ENCODE assay signal across 16 mouse cellular contexts in the genomic region with DNA sequence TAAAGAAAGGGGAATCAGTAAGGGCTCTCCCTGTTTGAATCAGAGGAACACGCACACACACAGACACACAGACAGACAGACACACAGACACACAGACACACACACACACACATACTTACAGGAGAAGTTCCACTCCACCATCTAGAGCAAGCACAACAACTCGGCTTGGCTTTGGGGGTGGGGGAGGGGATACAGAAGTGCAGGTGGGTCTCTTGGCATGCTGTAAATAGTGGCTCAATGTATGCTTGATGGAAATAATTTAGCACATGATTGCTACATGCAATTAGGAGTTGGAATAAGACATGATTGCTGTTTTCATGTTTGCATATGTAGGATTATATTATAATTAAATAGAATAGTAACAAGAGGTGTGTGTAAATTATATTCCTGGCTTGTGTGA.
DNase-seq lines count a peak whose midpoint lies in the region; ATAC-seq and TF ChIP-seq lines count a peak whose summit lies in the region.
"Had no signal": no experiment of that assay in that cellular context is flagged by ENCODE, and none has a peak within 500 bp of the region (broad histone marks: within the 10 kb centered on the region; RNA-seq: fewer than 3 reads in every experiment).

No protein-coding gene starts in this region.

- no peak overlapping the region for H3K27ac ChIP-seq in forebrain, embryonic 13.5 days
- no peak overlapping the region for H3K27ac ChIP-seq in forebrain, embryonic 11.5 days (ENCODE audit: low read depth, low read length)
- H3K27ac ChIP-seq in forebrain, embryonic 15.5 days (replicated peaks) = no peak overlapping the region
- H3K27ac ChIP-seq in forebrain, postnatal 0 days (ENCODE audit: low read depth, low read length) = no peak overlapping the region
- no peak overlapping the region for H3K27ac ChIP-seq in midbrain, embryonic 11.5 days (ENCODE audit: low read depth, low read length)
- H3K27ac ChIP-seq in midbrain, embryonic 16.5 days (ENCODE audit: low read length) = no peak overlapping the region
- H3K27ac ChIP-seq: embryonic facial prominence, embryonic 10.5 days; embryonic facial prominence, embryonic 12.5 days had no signal

- H3K4me1 ChIP-seq in forebrain, embryonic 13.5 days = peaks cover 7% of the 10 kb centered on the region
- H3K4me1 ChIP-seq in forebrain, embryonic 11.5 days (replicated peaks; ENCODE audit: control insufficient read depth, insufficient read depth, low read length) = no peaks in the 10 kb centered on the region
- 0 out of 2 replicates have a peak, but pooled peaks cover 3% of the 10 kb centered on the region for H3K4me1 ChIP-seq in forebrain, embryonic 15.5 days
- H3K4me1 ChIP-seq in forebrain, postnatal 0 days (ENCODE audit: insufficient read depth) = no peaks in the 10 kb centered on the region
- peaks cover 1% of the 10 kb centered on the region; the same call in 1 of the 2 replicates for H3K4me1 ChIP-seq in midbrain, embryonic 11.5 days (ENCODE audit: control insufficient read depth, insufficient read depth, low read length)
- peaks cover 2% of the 10 kb centered on the region; the same call in 1 of the 2 replicates for H3K4me1 ChIP-seq in midbrain, embryonic 16.5 days (ENCODE audit: control insufficient read depth, insufficient read depth, low read length)

- no peak overlapping the region for H3K4me3 ChIP-seq in forebrain, embryonic 13.5 days
- H3K4me3 ChIP-seq in forebrain, embryonic 11.5 days (ENCODE audit: low read depth, low read length) = no peak overlapping the region
- no peak overlapping the region for H3K4me3 ChIP-seq in forebrain, embryonic 15.5 days
- no peak overlapping the region for H3K4me3 ChIP-seq in forebrain, postnatal 0 days (ENCODE audit: low read depth, low read length)
- no peak overlapping the region for H3K4me3 ChIP-seq in midbrain, embryonic 11.5 days (ENCODE audit: low read depth, low read length)
- no peak overlapping the region for H3K4me3 ChIP-seq in midbrain, embryonic 16.5 days (ENCODE audit: low read depth, low read length)
- H3K4me3 ChIP-seq: embryonic facial prominence, embryonic 10.5 days; embryonic facial prominence, embryonic 12.5 days had no signal

- 74% methylated on average over 2 of the region's 2 CpGs for WGBS in forebrain, embryonic 13.5 days
- WGBS in forebrain, embryonic 11.5 days = 85% methylated on average over 2 of the region's 2 CpGs
- WGBS in forebrain, embryonic 15.5 days = 66% methylated on average over 2 of the region's 2 CpGs
- 62% methylated on average over 2 of the region's 2 CpGs for WGBS in forebrain, postnatal 0 days
- WGBS in midbrain, embryonic 11.5 days = 88% methylated on average over 2 of the region's 2 CpGs
- WGBS in midbrain, embryonic 16.5 days = 89% methylated on average over 2 of the region's 2 CpGs

- TF ChIP-seq CTCF in forebrain, postnatal 0 days (IDR thresholded peaks at IDR 0.05; ENCODE audit: low read depth) = no peak

- peak; percentile 53; the same call in 1 of the 2 replicates for ATAC-seq in forebrain, embryonic 13.5 days
- ATAC-seq in forebrain, embryonic 11.5 days (replicated peaks; ENCODE audit: low FRiP score) = no peak
- ATAC-seq in forebrain, embryonic 15.5 days (replicated peaks) = 0 out of 2 replicates have a peak, but pooled peaks have one; percentile 38
- ATAC-seq in forebrain, postnatal 0 days = no peak
- ATAC-seq in midbrain, embryonic 11.5 days (ENCODE audit: low FRiP score) = no peak
- no peak for ATAC-seq in midbrain, embryonic 16.5 days

- no peak overlapping the region for H3K4me2 ChIP-seq in forebrain, embryonic 13.5 days
- no peak overlapping the region for H3K4me2 ChIP-seq in forebrain, embryonic 11.5 days (ENCODE audit: low read depth, low read length, severe bottlenecking)
- no peak overlapping the region for H3K4me2 ChIP-seq in forebrain, embryonic 15.5 days (replicated peaks)
- no peak overlapping the region for H3K4me2 ChIP-seq in forebrain, postnatal 0 days (ENCODE audit: low read depth)
- H3K4me2 ChIP-seq in midbrain, embryonic 11.5 days = no peak overlapping the region
- H3K4me2 ChIP-seq in midbrain, embryonic 16.5 days (ENCODE audit: low read length) = no peak overlapping the region
- H3K4me2 ChIP-seq: embryonic facial prominence, embryonic 12.5 days had no signal

- no peak for DNase-seq in forebrain, embryonic 11.5 days (ENCODE audit: low spot score)
- DNase-seq in forebrain, postnatal 0 days = no peak
- DNase-seq in midbrain, embryonic 11.5 days (ENCODE audit: low spot score, missing footprints) = peak; percentile 39
- DNase-seq: adrenal gland, adult 2 months; adrenal gland, postnatal 10 days; adrenal gland, postnatal 25 days; cerebellum, adult 11-12 months; cerebellum, adult 2 months; cerebellum, adult 9-10 months; cerebellum, postnatal 10 days; cerebellum, postnatal 25 days had no signal

- no peaks in the 10 kb centered on the region for H3K27me3 ChIP-seq in forebrain, embryonic 13.5 days
- H3K27me3 ChIP-seq in forebrain, embryonic 11.5 days (ENCODE audit: control insufficient read depth, insufficient read depth, low read length) = no peaks in the 10 kb centered on the region
- H3K27me3 ChIP-seq in forebrain, embryonic 15.5 days = no peaks in the 10 kb centered on the region
- no peaks in the 10 kb centered on the region for H3K27me3 ChIP-seq in forebrain, postnatal 0 days (ENCODE audit: insufficient read depth, low read length)
- H3K27me3 ChIP-seq in midbrain, embryonic 11.5 days (ENCODE audit: control insufficient read depth, insufficient read depth, low read length) = no peaks in the 10 kb centered on the region
- no peaks in the 10 kb centered on the region for H3K27me3 ChIP-seq in midbrain, embryonic 16.5 days (ENCODE audit: control insufficient read depth, insufficient read depth, low read depth, low read length)
- H3K27me3 ChIP-seq: embryonic facial prominence, embryonic 12.5 days had no signal

- no peaks in the 10 kb centered on the region for H3K9me3 ChIP-seq in forebrain, embryonic 13.5 days (replicated peaks)
- H3K9me3 ChIP-seq in forebrain, embryonic 11.5 days (ENCODE audit: control insufficient read depth, low read length) = no peaks in the 10 kb centered on the region
- no peaks in the 10 kb centered on the region for H3K9me3 ChIP-seq in forebrain, embryonic 15.5 days
- H3K9me3 ChIP-seq in forebrain, postnatal 0 days (ENCODE audit: low read length) = no peaks in the 10 kb centered on the region
- no peaks in the 10 kb centered on the region for H3K9me3 ChIP-seq in midbrain, embryonic 11.5 days (ENCODE audit: control insufficient read depth, low read length)
- H3K9me3 ChIP-seq in midbrain, embryonic 16.5 days (replicated peaks; ENCODE audit: control insufficient read depth, low read length, poor library complexity, severe bottlenecking) = no peaks in the 10 kb centered on the region
- H3K9me3 ChIP-seq: embryonic facial prominence, embryonic 10.5 days; embryonic facial prominence, embryonic 12.5 days had no signal

- H3K36me3 ChIP-seq in forebrain, embryonic 13.5 days (ENCODE audit: poor library complexity, severe bottlenecking) = no peaks in the 10 kb centered on the region
- H3K36me3 ChIP-seq in forebrain, embryonic 11.5 days (ENCODE audit: control insufficient read depth, insufficient read depth, low read length) = no peaks in the 10 kb centered on the region
- no peaks in the 10 kb centered on the region for H3K36me3 ChIP-seq in forebrain, embryonic 15.5 days
- H3K36me3 ChIP-seq in forebrain, postnatal 0 days (ENCODE audit: insufficient read depth) = no peaks in the 10 kb centered on the region
- no peaks in the 10 kb centered on the region for H3K36me3 ChIP-seq in midbrain, embryonic 11.5 days (ENCODE audit: control insufficient read depth, insufficient read depth, low read length)
- no peaks in the 10 kb centered on the region for H3K36me3 ChIP-seq in midbrain, embryonic 16.5 days (ENCODE audit: control insufficient read depth, insufficient read depth, low read length)
- H3K36me3 ChIP-seq: embryonic facial prominence, embryonic 10.5 days; embryonic facial prominence, embryonic 12.5 days had no signal

- no peak overlapping the region for H3K9ac ChIP-seq in forebrain, embryonic 13.5 days
- H3K9ac ChIP-seq in forebrain, embryonic 11.5 days (ENCODE audit: low read length) = no peak overlapping the region
- H3K9ac ChIP-seq in forebrain, embryonic 15.5 days (replicated peaks) = no peak overlapping the region
- no peak overlapping the region for H3K9ac ChIP-seq in forebrain, postnatal 0 days
- no peak overlapping the region for H3K9ac ChIP-seq in midbrain, embryonic 11.5 days (ENCODE audit: low read length)
- no peak overlapping the region for H3K9ac ChIP-seq in midbrain, embryonic 16.5 days (ENCODE audit: low read depth, low read length)
- H3K9ac ChIP-seq: embryonic facial prominence, embryonic 12.5 days had no signal

Comparison
In these comparisons a context has a peak if more than half of its experiments do, and no peak if none do; other contexts are left out.
1. ATAC-seq: peak in forebrain, embryonic 13.5 days (single experiment) and forebrain, embryonic 15.5 days (single experiment); none in forebrain, embryonic 11.5 days (single experiment), forebrain, postnatal 0 days (single experiment), midbrain, embryonic 11.5 days (single experiment) and midbrain, embryonic 16.5 days (single experiment).